Mouse (Mus musculus): ENCODE results near the gene Cntrob. TPM values are rescaled to one million over a fixed set of nuclear protein-coding genes. Genes with fewer than 3 reads are reported as not detected.

Gene Cntrob
- total RNA-seq, 2 experiments from 2014 or later = 4.7 to 6.6 TPM

Other genes with a start within 250 kb of the Cntrob start
- 10 to 100 TPM; 52.4 to 55.8 TPM for gene Vamp2, start 235.3 kb downstream of the Cntrob start, total RNA-seq (2021)
- gene Per1, start 228.6 kb downstream of the Cntrob start, total RNA-seq (2021) = 10 to 100 TPM; 17.5 to 78.6 TPM
- gene Hes7, start 203.4 kb downstream of the Cntrob start, total RNA-seq (2021) = not detected
- gene 9130213A22Rik, start 201.2 kb downstream of the Cntrob start, total RNA-seq (2021) = under 1 TPM; 0.27 to 0.49 TPM
- under 1 TPM in 1 of 2 experiments, not detected in 1; 0.27 TPM for gene Aloxe3, start 197.9 kb downstream of the Cntrob start, total RNA-seq (2021)
- not detected for gene Alox12b, start 166.8 kb downstream of the Cntrob start, total RNA-seq (2021)
- gene Alox8, start 125.9 kb downstream of the Cntrob start, total RNA-seq (2021) = under 1 TPM in 1 of 2 experiments, not detected in 1; 0.09 TPM
- gene Gucy2e, start 86.7 kb downstream of the Cntrob start, total RNA-seq (2021) = not detected
- 10 to 100 TPM; 55.4 to 55.5 TPM for gene Trappc1, start 205 bp upstream of the Cntrob start, total RNA-seq (2021)
- under 1 TPM; 0.42 to 0.93 TPM for gene Kcnab3, start 2.5 kb upstream of the Cntrob start, total RNA-seq (2021)
- gene Rnf227, start 16.7 kb upstream of the Cntrob start, total RNA-seq (2021) = 1 to 10 TPM in 1 of 2 experiments, under 1 TPM in 1; 0.85 to 2.1 TPM
- 10 to 100 TPM; 39.0 to 59.5 TPM for gene Chd3, start 45.6 kb upstream of the Cntrob start, total RNA-seq (2021)
- 10 to 100 TPM; 83.8 to 94.5 TPM for gene Naa38, start 71.7 kb upstream of the Cntrob start, total RNA-seq (2021)
- 10 to 100 TPM; 18.8 to 22.3 TPM for gene Cyb5d1, start 71.9 kb upstream of the Cntrob start, total RNA-seq (2021)
- gene Tmem88, start 74.5 kb upstream of the Cntrob start, total RNA-seq (2021) = 10 to 100 TPM; 14.0 to 15.7 TPM
- gene Kdm6b, start 89.9 kb upstream of the Cntrob start, total RNA-seq (2021) = 10 to 100 TPM; 35.9 to 47.5 TPM
- 1 to 10 TPM in 1 of 2 experiments, under 1 TPM in 1; 0.07 to 1.1 TPM for gene Dnah2, start 225.3 kb upstream of the Cntrob start, total RNA-seq (2021)
- gene Efnb3, start 236.4 kb upstream of the Cntrob start, total RNA-seq (2021) = 1 to 10 TPM; 1.6 to 2.3 TPM